Mouse (Mus musculus) hindbrain, embryonic 14.5 days (tissue): ENCODE results near the gene Sdc4. TPM values are rescaled to one million over a fixed set of nuclear protein-coding genes. Genes with fewer than 3 reads are reported as not detected.

Source experiments
- ATAC-seq: fragments of 200-750 bp; cut with Nextera tagmentation; 2 replicates; pipeline ENCODE4 v1.8.0; 2017; ENCODE audit warnings: moderate number of reproducible peaks, mild to moderate bottlenecking, moderate TSS enrichment, moderate library complexity; ENCODE audit not compliant: low FRiP score
- DNase-seq: peaks from one replicate; pipeline ENCODE4 v3.0.0-alpha.2; 2015; ENCODE audit warnings: low spot score
- H3K27ac ChIP-seq: fragments of 300-500 bp; sonication (generic); 2 replicates; pipeline ENCODE4 v1.5.1; 2014; ENCODE audit warnings: mild to moderate bottlenecking, moderate library complexity
- H3K27me3 ChIP-seq: fragments of 300-500 bp; sonication (generic); 2 replicates; pipeline ENCODE4 v1.6.1; 2014; ENCODE audit warnings: mild to moderate bottlenecking, low read length, mixed read lengths; ENCODE audit not compliant: control insufficient read depth, insufficient read depth
- H3K36me3 ChIP-seq: fragments of 300-500 bp; sonication (generic); replicated peaks from 2 replicates; pipeline ENCODE4 v1.6.1; 2014; ENCODE audit not compliant: control insufficient read depth, insufficient read depth
- H3K4me1 ChIP-seq: fragments of 300-500 bp; sonication (generic); replicated peaks from 2 replicates; pipeline ENCODE4 v1.6.1; 2014; ENCODE audit warnings: antibody characterized with exemption, low read length, mixed read lengths; ENCODE audit not compliant: control insufficient read depth, insufficient read depth
- H3K4me2 ChIP-seq: fragments of 300-500 bp; sonication (generic); replicated peaks from 2 replicates; pipeline ENCODE4 v1.6.1; 2014; ENCODE audit warnings: mild to moderate bottlenecking, moderate library complexity
- H3K4me3 ChIP-seq: fragments of 300-500 bp; sonication (generic); replicated peaks from 2 replicates; pipeline ENCODE4 v1.5.1; 2014; ENCODE audit warnings: mild to moderate bottlenecking, low read length
- H3K9ac ChIP-seq: fragments of 300-500 bp; sonication (generic); 2 replicates; pipeline ENCODE4 v1.6.1; 2014
- H3K9me3 ChIP-seq: fragments of 300-500 bp; sonication (generic); 2 replicates; pipeline ENCODE4 v1.6.1; 2016; ENCODE audit warnings: low read length; ENCODE audit not compliant: control insufficient read depth
- WGBS: fragments of 180-500 bp; shearing (Covaris S2); extraction: QIAGEN DNeasy Blood & Tissue Kit; methylation state at CpG from one replicate; pipeline ENCODE4 v1.1.7; 2014; 5-methylcytosine and 5-hydroxymethylcytosine counted together
- polyA plus RNA-seq: library from polyadenylated mRNA; unstranded; fragments of >200 nt; fragmentation: Nextera tagmentation; extraction: Ambion mirVana; gene quantifications from 2 replicates; pipeline ENCODE4 v1.2.1, GENCODE M21; 2014

Sdc4 gene
- polyA plus RNA-seq, 1 experiment from 2014 or later = 9.3 TPM

- Histone ChIP-seq H3K27me3 (no peaks in the 10 kb centered on the region), H3K9ac (no peak overlapping the region), H3K36me3 (no peaks in the 10 kb centered on the region), H3K4me1 (no peaks in the 10 kb centered on the region), H3K4me2 (no peak overlapping the region), H3K4me3 (no peak overlapping the region), H3K27ac (no peak overlapping the region), H3K9me3 (no peaks in the 10 kb centered on the region)
- WGBS = 87% methylated on average over 5 of the region's 5 CpGs
- no peak for ATAC-seq
- DNase-seq = no peak
Measured at GRCm38 (mm10) chr2:164426952-164427351, 16.7 kb downstream of the Sdc4 start.

GRCm38 (mm10) chr2:164426121-164426520, 17.6 kb downstream of the Sdc4 start:
- no peak overlapping the region for H3K9ac ChIP-seq
- 36% methylated on average over 12 of the region's 12 CpGs for WGBS
- H3K27me3 ChIP-seq = no peaks in the 10 kb centered on the region
- ATAC-seq (no peak), DNase-seq (no peak)
- no peaks in the 10 kb centered on the region for H3K9me3 ChIP-seq
- no peak overlapping the region for H3K4me2 ChIP-seq
- no peak overlapping the region for H3K4me3 ChIP-seq
- no peaks in the 10 kb centered on the region for H3K36me3 ChIP-seq
- no peaks in the 10 kb centered on the region for H3K4me1 ChIP-seq
- no peak overlapping the region for H3K27ac ChIP-seq

DNA sequence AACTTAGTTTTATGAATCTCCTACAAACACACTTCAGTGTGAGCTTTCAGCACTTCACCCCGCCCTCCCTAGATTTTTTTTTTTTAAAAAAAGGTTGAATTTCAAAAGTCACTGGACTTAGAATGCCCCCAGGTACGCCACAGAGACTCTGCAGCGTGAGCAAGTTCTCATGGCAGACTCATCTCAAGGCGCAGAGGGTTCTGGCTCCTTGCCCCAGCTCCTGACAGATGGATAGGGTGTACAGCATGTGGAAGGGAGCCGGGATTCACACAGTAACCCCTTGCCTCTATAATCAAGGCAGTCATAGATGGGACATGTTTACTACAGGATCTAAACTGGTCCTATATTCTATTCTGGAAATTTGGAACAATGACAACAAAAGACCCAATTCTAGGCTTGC, 18.3 kb downstream of the Sdc4 start:
- ATAC-seq = no peak
- no peaks in the 10 kb centered on the region for H3K27me3 ChIP-seq
- no peaks in the 10 kb centered on the region for H3K4me1 ChIP-seq
- DNase-seq = no peak
- H3K4me2 ChIP-seq = no peak overlapping the region
- no peaks in the 10 kb centered on the region for H3K9me3 ChIP-seq
- H3K27ac ChIP-seq = no peak overlapping the region
- 91% methylated on average over 5 of the region's 5 CpGs for WGBS
- no peak overlapping the region for H3K4me3 ChIP-seq
- no peak overlapping the region for H3K9ac ChIP-seq
- H3K36me3 ChIP-seq = no peaks in the 10 kb centered on the region

DNA sequence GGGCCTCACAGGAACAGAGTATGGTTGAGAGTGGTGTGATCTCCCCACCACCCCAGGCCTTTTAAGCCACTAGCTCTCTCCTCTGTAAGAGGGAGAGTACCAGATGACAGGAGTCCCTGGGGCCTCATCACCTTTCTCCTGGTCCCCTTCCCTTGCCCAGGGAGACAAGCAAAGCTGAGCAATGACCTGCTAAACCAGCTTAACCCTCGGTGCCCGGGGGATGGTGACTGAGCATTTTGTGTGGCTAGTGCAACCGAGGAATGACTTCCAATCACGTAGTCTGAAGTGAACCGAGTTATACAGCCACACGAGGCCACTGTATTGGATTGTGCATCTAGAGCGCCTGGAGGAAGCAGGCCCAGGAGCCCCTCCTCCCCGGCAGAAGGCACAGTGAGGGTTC, 19.3 kb downstream of the Sdc4 start:
- DNase-seq = no peak
- ATAC-seq = no peak
- no peak overlapping the region for H3K4me2 ChIP-seq
- H3K4me1 ChIP-seq = no peaks in the 10 kb centered on the region
- no peaks in the 10 kb centered on the region for H3K9me3 ChIP-seq
- no peaks in the 10 kb centered on the region for H3K36me3 ChIP-seq
- WGBS = 86% methylated on average over 8 of the region's 8 CpGs
- no peak overlapping the region for H3K9ac ChIP-seq
- H3K4me3 ChIP-seq = no peak overlapping the region
- no peak overlapping the region for H3K27ac ChIP-seq
- H3K27me3 ChIP-seq = no peaks in the 10 kb centered on the region

GRCm38 (mm10) chr2:164423464-164423863, 20.2 kb downstream of the Sdc4 start:
- Histone ChIP-seq H3K9me3 (no peaks in the 10 kb centered on the region), H3K4me1 (no peaks in the 10 kb centered on the region), H3K9ac (no peak overlapping the region), H3K27ac (no peak overlapping the region), H3K4me2 (no peak overlapping the region), H3K27me3 (no peaks in the 10 kb centered on the region), H3K4me3 (no peak overlapping the region), H3K36me3 (no peaks in the 10 kb centered on the region)
- no peak for DNase-seq
- 91% methylated on average over 11 of the region's 11 CpGs for WGBS
- no peak for ATAC-seq

GRCm38 (mm10) chr2:164422675-164423393, 20.9 kb downstream of the Sdc4 start:
- Histone ChIP-seq H3K36me3 (no peaks in the 10 kb centered on the region), H3K4me1 (no peaks in the 10 kb centered on the region), H3K9ac (no peak overlapping the region), H3K27me3 (no peaks in the 10 kb centered on the region), H3K27ac (no peak overlapping the region), H3K4me2 (no peak overlapping the region), H3K4me3 (no peak overlapping the region), H3K9me3 (no peaks in the 10 kb centered on the region)
- DNase-seq = no peak
- WGBS = 92% methylated on average over 15 of the region's 15 CpGs
- no peak for ATAC-seq

GRCm38 (mm10) chr2:164421979-164422378, 21.7 kb downstream of the Sdc4 start:
- DNase-seq = no peak
- WGBS = 88% methylated on average over 8 of the region's 8 CpGs
- no peaks in the 10 kb centered on the region for H3K4me1 ChIP-seq
- ATAC-seq = no peak
- no peak overlapping the region for H3K4me2 ChIP-seq
- H3K27me3 ChIP-seq = no peaks in the 10 kb centered on the region
- H3K9ac ChIP-seq = no peak overlapping the region
- H3K9me3 ChIP-seq = no peaks in the 10 kb centered on the region
- no peak overlapping the region for H3K4me3 ChIP-seq
- H3K36me3 ChIP-seq = no peaks in the 10 kb centered on the region
- H3K27ac ChIP-seq = no peak overlapping the region

GRCm38 (mm10) chr2:164421306-164421705, 22.4 kb downstream of the Sdc4 start:
- no peak overlapping the region for H3K27ac ChIP-seq
- ATAC-seq = no peak
- H3K4me3 ChIP-seq = no peak overlapping the region
- no peak overlapping the region for H3K9ac ChIP-seq
- no peak overlapping the region for H3K4me2 ChIP-seq
- H3K27me3 ChIP-seq = no peaks in the 10 kb centered on the region
- no peaks in the 10 kb centered on the region for H3K9me3 ChIP-seq
- DNase-seq = no peak
- no peaks in the 10 kb centered on the region for H3K36me3 ChIP-seq
- WGBS = 88% methylated on average over 7 of the region's 7 CpGs
- no peaks in the 10 kb centered on the region for H3K4me1 ChIP-seq

DNA sequence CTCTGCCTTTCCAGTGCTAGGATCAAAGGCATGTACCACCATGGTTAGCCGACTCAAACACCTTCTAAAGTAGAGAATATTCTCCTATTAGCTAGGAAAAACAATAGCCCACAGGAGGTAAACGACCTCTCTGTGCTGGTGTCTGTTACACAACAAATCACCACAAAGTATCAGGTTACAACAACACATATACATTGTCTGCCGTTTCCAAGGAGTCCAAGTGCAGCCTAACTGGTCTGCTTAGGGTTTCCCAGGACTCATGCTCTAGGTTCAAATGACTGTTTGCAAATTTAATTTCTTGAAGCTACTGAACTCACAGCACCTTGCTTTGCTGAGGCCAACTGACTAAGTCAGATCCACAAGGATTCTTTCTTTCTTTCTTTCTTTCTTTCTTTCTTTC, 24.2 kb downstream of the Sdc4 start:
- Histone ChIP-seq H3K4me3 (no peak overlapping the region), H3K4me1 (no peaks in the 10 kb centered on the region), H3K36me3 (no peaks in the 10 kb centered on the region), H3K27me3 (peaks cover 7% of the 10 kb centered on the region; the same call in 1 of the 2 replicates), H3K27ac (no peak overlapping the region), H3K4me2 (no peak overlapping the region), H3K9ac (no peak overlapping the region), H3K9me3 (no peaks in the 10 kb centered on the region)
- DNase-seq = no peak
- ATAC-seq = no peak
- WGBS = 4% methylated on average over 3 of the region's 3 CpGs
